Mouse (Mus musculus) adipocyte (in vitro differentiated cells): Measurements from ENCODE around the gene Grk6.

ENCODE experiments used
- DNase-seq: peaks from one replicate; pipeline ENCODE4 v3.0.0-alpha.2; 2016; ENCODE audit warnings: low spot score

Gene Grk6

DNA sequence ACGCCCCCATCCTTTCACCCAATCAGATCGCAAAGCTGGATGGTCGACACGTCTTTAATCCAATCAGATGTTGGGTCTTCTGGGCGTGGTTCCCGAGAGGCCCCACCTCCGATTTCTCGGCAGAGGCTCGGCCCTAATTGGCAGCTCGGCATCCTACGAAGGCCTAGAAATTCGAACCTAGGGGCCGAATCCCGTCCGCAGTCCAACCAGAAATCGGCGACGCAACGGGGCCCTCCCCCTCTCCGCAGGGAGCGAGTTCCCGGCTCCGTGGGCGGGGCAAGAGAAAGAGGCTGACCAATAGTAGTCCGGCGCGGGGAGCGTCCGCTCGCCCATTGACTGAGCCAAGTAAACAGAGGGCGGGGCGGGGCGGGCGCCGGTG is at the start of gene Grk6:
Gene Grk6 (plus strand): TSS at position 136 of the 379 bp plus-strand sequence.
- peak; percentile 99 for DNase-seq

DNA sequence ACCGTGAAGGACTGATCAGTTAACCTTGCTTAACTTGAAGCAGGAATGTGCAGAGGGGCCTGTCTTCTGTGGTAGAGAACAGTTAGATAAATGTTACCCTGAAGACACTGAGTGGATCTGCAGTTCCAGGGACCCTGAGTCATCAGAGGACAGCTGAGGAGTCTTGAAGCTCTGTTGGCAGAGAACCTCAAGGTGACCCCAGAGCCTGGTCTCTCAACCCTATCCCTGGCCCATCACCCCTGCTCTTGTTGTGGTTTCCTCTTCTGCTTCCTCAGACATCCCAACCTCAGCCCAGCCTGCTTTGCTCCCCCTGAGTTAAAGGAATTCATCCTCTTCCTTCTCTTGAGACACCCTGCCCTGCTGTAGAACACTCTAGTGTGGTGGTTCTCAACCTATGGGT is 46.8 kb upstream of the Grk6 start, which contains the start of gene Slc34a1:
Gene Slc34a1 (plus strand): TSS at position 100 of the 400 bp plus-strand sequence.
- no peak for DNase-seq

DNA sequence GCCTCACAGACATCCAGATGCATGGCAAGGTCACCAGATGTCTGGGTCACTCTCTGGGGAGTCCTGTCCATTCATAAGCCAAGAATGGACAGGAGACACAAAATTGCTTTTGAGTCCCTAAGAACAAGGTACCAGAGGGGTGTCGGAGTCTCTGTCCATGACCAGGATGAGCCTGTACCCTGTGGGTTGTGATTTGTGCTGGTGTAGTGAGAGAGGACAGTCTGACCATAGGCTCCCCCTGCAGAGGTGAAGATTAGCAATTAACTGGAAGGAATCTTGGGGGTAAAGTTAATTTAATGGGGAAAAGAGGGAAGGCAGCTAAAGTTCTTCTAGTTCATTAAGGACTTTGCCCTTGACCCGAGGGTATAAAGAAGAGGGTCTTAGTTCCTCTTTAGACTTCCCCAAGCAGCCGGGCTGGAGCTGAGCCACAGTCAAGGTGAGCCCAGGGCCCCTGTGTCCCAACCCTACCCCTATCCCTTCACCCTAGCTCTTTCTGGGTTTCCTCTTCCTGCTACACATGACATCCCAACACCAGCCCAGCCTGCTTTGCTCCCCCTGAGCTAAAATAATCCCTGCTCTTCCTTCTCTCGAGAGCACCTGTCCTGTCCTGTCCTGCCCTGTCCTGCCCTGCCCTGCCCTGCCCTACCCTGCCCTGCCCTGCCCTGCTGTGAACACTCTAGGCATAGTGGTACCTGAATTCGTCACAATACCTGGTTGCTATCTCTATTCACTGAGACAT is 45.4 kb upstream of the Grk6 start:
- no peak for DNase-seq

DNA sequence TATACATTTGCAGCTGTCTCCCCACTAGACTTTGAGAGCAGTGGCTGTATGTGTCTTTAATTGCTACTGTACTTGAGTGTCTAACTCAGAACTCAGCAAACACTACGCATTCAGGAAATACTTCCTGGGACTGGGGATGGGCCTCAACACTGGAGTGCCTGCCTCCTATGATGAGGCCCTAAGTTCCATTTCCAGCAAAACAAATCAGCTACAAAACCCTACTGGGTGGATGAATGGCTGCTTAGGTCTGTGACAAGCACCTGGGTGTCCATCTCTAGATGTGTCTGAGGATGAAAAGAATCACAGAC is 44.9 kb upstream of the Grk6 start:
- DNase-seq = no peak

DNA sequence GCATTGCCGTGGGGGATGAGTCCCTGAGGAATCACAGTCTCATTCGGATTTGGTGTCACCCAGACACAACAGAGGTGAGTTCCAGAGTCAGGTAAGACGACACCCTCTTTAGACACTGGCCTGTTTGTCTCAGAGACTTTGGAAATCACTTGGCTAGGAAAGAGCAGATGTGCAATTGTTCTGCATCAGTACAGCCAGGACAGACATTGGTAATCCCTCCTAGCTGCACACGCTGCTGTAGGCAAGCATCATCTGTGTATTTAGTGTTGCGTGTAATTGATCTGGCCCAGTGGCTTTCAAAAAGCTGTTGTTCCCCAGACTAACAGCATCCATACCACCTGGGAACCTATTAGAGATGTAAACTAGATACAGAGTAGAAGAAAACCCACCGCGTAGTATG is 41.6 kb upstream of the Grk6 start:
- no peak for DNase-seq

DNA sequence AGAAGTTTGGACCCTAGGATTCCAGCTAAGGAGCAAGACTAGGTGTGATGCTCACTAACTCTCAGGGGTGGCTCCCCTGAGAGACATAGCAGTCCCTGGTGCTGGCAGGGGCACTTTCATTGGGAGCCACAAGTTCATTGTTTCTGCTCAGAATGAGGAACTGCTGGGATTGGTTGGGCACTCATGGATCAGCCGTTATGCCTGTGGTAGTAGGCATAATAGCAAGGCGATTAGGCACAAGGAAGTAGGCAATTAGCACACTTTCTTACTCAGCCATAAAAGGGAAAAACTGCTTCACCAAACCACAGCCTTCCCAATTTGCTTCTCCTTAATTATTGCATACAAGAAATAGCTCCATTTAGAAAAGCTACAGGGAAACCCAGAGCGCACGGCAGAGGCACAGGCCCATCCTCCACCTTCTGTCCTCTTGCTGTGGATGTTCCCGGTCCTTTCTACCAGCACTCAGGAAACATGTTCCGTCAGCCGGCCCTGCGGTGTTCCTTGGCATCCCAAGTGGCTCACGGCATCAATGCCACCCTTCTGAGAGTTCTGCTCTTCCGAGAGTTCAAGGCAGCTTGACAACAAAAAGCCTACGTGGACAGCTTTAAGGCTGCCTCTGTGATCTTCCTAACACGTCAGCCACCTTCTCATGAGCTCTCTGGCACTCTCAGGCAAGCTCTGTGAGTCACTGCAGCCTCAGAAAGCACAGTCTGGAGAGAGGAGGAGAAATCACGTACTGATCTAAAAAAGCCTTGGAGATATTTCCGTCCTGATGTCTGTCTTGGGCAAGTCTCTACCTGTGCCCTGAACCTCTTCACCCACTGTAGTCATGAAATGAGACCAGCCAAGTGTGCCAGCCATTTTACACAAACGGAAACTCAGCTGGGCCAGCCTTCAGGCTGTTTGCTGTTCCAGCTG is 40.7 kb upstream of the Grk6 start:
- DNase-seq = no peak

DNA sequence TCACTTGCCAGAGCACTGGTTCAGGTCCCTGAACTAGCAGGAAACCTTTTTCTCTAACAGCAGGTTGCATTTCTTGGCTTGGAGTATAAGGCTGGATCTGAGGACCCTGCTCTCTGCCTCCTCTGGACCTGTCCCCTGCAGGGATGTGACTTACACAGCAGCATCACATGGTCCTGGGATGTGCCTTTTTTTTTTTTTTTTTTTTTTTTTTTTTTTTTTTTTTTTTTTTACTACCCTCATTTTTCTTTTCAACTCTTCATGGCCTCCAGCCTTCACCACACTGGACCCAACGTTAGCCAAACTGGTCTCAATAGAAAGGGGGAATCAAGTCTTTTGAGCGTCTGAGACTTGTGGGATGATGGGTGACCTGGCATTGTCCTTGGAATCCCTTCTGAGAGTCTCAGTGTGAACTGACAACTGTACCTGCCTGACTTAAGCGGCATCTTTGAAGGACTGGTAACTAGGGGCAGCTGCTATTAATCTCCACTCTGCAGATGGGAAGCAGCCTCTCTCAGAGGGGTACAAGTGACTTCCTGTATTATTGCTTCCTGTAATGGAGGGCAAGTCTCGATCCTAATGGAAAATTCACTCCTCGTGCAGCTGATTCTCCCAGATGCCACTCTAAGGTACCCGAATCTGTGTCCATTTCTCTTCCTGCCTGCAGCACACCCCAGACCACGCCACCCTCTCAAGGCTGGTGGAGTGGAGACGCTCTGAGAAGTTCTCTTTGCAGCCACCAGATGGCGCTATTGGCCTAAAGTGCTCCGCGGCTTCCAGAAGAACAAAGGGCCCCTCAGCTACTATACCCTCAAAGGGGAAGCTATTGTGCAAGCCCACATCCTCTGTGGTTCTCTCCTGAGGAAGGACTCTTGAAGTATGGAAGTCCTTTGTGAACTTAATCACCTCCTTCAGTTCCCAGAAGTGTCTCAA is 39.8 kb upstream of the Grk6 start:
- DNase-seq = peak; percentile 67

DNA sequence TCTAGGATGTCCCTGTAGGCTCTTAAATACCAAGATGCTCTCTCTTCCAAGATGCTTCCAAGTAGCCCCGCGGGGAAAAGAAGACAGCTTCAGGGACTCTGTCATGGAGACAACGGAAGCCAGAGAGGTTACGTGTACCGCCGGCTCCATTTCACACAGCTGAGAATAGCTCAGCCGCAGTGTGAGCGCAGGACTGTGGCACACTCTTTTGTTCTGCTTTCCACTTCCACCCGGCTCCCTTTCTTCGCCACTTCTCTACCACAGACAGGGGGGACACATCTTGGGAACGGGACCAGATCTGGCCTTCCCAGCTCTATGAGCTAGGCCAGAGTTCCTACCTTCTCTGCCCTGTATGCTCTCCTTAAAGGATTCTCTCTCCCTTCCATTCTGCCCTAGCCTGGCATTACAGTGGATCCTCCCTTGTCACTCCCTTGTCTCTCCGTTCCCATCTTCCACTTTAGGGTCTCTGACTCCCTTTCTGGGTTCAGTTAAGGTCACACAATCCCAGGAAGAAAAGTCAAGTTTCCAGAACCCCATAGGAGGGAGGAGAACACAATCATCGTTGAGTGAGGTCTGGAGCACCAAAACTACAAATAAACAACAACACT is 39.0 kb upstream of the Grk6 start:
- no peak for DNase-seq

DNA sequence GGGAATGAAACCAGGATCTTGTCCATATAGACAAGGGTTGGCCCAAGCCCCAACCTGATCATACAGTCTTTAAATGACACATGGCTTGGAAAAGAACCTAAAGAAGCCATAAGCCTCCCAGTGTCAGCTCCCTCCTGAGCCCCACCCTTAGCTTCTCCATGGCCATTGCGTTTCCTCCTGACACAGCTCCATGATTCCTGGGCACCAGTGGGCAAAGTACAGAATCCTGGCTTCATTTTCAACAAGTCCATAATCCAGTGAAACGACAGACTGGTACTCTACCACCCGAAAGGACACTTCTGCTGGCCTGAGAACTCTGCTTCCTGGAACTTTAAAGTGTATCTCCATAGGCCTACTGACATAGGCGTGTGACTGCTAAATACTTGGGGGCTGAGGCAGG is 37.5 kb upstream of the Grk6 start:
- DNase-seq = no peak

DNA sequence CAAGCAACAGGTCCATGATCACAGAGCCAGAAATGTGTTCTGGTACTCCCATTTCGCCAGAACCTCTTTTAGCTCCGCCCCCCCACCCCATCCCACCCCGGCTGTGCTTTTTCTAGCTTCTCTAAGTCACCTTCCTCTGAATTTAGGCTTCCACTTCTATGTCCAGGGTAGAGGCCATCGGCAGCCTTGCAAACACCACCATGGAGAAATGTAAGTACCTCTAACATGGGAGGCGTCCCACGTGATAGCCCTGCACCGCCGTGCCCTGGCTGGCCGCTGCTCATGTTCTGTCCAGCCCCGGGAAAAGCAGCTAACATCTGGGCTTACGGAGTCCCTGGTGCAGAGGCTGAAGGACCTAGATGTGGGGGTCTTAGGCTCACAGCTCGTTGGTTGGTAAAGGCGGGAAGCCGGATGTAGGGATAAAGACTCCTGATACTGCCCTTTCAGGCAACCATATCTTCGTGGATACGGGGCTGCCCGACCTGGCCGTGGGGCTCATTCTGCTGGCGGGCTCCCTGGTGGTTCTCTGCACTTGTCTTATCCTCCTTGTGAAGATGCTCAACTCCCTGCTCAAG is 36.2 kb upstream of the Grk6 start:
- DNase-seq = no peak

DNA sequence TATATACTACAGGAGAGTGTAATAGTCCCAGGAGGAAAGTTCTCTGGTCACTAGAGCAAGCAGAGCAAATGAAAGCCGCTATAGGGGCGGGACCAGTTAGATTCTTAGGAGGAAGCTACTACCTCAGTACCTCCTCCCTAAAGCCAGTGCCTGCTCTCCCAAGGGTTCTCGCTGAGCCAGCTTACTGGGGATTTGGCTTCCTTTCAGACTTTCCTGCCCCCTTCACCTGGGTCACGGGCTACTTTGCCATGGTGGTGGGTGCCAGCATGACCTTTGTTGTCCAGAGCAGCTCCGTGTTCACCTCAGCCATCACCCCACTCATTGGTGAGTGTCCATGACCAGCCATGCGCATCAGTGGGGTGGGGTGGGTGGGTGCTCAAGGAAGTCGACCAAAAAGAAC is 33.0 kb upstream of the Grk6 start:
- DNase-seq = no peak

DNA sequence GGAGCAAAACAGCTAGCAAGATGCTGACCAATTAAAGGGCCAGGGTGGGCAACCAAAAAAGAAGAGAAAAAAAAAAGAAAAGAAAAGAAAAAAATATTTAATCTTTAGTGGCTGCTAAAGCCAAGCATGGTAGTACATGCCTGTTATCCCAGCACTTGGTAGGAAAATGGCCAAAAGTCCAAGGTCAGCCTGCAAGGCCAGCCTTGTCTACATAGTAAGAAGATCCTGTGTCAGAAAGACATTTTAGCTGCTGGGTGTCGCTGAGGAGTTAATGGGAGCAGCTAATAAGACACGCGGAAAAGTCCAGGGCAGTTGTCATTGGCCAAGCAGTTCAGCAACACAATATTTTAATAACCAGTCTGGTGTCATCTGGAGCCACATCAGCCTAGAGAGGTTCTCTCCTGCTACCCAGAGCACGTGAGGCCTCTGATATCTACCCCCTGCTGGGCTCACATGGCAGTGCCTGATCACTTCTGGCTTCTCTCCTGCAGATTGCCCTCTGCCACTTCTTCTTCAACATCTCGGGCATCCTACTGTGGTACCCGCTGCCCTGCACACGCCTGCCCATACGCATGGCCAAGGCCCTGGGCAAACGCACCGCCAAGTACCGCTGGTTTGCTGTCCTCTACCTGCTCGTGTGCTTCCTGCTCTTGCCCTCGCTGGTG is 32.1 kb upstream of the Grk6 start:
- no peak for DNase-seq

DNA sequence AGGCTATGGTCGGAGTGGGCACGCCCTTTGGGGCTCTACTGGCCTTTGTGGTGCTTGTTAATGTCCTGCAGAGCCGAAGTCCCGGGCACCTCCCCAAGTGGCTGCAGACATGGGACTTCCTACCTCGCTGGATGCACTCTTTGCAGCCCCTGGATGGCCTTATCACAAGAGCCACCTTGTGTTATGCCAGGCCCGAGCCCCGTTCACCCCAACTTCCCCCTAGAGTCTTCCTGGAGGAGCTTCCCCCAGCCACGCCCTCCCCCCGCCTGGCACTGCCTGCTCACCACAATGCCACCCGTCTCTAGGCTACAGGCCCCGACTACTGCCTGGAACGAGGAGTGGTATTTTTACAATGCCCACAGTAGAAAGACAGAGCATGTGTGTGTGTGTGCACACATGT is 31.5 kb upstream of the Grk6 start:
- no peak for DNase-seq

DNA sequence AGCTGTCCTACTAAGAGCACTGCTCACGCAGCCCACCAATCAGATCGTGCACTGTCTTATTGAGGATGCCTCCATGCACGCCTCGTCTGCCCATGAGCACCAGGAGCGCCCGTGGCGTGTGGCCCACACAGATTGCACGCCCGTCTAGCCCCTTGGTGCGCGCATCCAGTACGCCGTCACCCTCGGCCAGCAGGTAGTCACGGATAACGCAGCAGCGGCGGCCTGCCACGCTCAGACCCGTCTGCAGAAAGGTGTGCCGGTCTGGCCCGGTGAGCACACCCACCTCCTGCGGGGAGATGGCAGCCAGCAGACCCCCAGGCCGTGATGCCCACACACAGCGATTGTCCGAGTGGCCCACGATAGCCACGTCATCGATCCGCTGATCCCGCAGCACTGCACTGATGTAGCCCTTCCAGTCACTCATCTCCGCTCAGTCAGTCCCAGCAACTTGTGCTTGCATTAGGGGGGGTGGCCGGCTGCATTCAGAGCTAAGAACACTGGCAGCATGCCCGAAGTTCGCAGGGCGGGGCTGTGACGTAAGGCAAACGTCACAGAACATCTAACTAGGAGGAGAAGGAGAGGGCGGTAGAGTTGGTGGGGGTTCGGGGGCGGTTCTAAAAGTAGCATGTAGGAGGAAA is 30.0 kb upstream of the Grk6 start, which contains the start of gene Pfn3:
Gene Pfn3 (minus strand): TSS at position 490 of the 638 bp plus-strand sequence.
- no peak for DNase-seq

DNA sequence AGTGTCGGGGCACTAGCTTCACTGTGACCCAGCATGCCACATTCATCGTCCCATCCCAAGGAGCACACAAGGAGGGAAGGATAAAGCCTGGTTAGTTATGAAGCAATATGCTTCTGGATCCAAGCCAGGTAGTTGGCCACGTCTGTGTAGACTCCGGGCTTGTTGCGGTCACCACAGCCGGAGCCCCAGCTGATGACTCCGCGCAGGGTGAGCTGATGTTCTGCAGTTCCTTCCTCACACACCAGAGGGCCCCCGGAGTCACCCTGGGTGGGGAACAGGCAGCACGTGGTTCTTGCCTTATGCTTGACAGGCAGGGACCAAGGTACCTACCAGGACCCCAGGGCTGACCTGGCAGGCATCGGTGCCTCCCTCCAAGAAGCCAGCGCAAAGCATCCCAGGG is 26.9 kb upstream of the Grk6 start:
- DNase-seq = peak; percentile 66

DNA sequence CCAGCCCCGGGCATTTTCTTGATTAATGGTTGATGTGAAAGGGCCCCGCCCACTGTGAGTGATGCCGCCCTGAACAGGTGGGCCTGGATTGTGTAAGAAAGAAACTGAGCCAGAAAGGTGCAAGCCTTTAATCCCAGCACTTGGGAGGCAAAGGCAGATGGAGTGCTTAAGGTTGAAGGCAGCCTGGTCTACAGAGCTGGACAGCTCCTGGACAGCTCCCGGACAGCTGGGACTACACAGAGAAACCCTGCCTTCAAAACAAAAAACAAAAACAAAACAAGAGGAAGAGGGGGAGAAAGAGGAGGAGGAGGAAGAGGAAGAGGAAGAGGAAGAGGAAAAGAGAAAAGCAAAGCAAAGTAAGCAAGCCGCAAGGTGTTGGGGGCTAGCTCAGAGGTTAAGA is 25.7 kb upstream of the Grk6 start:
- DNase-seq = peak; percentile 27

DNA sequence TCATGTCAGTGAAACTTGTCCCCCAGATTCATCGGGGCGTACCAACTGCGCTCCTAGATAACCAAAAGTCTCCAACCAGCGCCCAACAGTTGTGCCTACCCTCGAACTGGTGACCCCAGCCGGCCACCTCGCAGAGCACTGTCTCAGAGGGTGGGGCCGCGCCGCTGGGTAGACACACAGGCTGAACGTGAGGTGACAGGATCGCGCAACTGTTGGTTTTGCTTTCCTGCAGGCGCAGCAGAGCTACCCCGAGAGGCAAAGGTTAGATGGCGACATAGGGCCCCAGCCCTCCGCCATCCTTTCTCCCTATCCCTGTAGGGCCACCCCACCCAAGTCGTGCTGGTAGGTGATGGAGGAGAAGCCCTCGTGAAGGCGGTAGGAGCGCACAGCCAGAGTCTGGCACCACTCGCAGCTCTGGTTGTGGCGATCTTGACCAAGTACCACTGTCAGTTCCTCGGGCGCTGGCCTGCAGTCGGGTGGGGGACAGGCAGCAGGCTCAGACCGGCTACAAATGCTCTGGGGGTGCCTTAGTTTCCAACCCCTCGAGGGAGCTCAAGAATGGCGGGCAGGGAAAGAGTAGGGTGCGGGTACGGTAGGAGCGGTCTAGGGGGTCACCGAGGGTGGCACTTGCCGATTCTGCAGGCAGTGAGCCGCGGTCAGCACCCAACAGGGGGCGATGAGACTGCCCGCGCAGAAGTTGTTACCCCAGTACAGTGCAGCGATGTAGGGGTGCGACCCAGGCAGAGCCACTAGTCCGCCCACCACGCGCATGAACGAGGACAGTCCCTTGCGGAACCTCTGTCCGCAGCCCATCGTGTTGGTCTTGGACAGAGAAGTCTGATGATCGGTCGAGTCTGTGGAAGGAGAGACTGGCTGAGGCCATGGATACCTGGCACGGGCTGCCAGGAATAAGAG is 24.6 kb upstream of the Grk6 start:
- DNase-seq = no peak

DNA sequence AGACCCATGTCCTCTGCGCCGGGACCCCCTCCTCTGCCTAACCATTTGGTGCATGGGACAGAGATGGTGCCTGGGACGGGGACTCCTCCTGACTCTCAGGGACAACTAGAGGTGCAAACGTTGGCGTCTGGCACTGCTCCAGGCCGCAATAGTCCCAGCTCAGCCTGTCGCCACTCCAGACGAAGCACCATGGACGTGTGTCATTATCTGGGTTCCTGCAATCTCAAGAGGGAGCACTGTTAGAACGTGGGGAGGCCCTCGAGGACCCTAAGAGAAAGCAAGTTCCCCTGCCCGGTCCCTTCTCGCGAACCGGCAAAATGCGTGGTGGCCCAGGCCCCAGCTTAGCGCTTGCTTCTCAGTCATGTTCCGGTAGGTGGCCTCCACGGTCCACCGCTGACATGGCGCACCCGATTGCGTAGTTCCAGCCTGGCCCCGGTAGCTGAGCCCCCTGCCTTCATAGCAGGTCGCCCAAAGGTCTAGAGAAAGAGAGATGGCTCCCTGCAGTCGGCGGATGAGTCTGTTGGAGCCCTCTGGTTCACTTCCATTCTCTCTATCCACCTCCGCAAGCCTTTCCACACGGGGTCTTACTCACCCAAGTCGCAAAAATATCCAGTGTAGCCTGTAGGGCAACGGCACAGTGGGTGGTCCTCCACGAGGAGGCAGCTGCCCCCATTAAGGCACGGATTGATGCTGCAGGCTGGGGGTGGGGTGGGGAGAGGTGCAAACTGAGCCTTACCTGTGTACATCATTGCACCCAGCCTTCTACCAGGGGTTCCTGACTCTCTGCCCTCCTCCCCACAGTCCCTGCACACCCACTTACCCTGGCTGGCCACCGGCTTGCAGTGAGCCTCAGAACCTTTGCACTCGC is 23.7 kb upstream of the Grk6 start:
- DNase-seq = no peak
